Mouse (Mus musculus) ES-Bruce4 (cell line): ENCODE data around the gene Gp1bb.

Experiments used
- CTCF ChIP-seq: IDR thresholded peaks from one replicate; pipeline ENCODE4 v1.8.1; 2011; ENCODE audit warnings: low read depth, low read length
- POLR2A ChIP-seq: IDR thresholded peaks from one replicate; pipeline ENCODE4 v1.8.1; 2011; ENCODE audit warnings: low read length; ENCODE audit not compliant: insufficient read depth

DNA sequence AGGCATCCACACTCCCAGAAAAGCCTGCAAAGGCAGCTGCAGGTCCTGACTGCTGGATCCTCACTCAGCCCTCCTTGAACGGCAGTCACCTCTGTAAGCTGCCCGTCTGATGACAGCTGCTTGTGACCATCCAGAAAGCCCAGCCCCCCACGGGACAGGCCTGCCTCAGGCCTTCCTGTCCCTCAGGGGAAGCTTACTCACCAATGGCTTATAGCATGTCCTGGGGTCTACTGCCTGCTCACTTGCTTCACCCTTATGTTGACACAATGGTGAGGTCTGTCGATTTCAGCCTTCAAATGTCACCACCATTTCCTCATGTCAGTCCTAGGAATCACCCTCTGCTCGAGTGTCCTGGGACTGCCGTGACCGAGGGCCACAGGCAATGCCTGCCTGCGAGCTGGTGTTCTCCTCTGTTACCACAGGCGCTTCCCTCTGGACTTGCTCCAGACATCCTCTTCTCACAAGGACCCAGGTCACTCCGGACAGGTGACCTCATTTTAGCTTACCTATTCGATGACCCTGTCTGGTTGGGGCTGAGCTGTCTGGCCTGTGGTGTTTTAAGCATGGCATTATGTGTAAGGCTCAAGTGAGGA, 21.3 kb upstream of the Gp1bb start:
- TF ChIP-seq CTCF (no peak), POLR2A (no peak)
